Mouse (Mus musculus) intestine, embryonic 16.5 days (tissue): ENCODE data around the gene Tmprss11g. TPM values are rescaled to one million over a fixed set of nuclear protein-coding genes. Genes with fewer than 3 reads are reported as not detected.

Experiments
- ATAC-seq: fragments of 200-750 bp; cut with Nextera tagmentation; 2 replicates; pipeline ENCODE4 v1.8.0; 2017; ENCODE audit warnings: moderate TSS enrichment, moderate library complexity
- H3K27ac ChIP-seq: fragments of 300-500 bp; sonication (generic); 2 replicates; pipeline ENCODE4 v1.5.1; 2014; ENCODE audit warnings: mild to moderate bottlenecking, low read length
- H3K27me3 ChIP-seq: fragments of 300-500 bp; sonication (generic); replicated peaks from 2 replicates; pipeline ENCODE4 v1.6.1; 2014; ENCODE audit warnings: low read length, control low read depth, mixed read lengths; ENCODE audit not compliant: control insufficient read depth, insufficient read depth
- H3K36me3 ChIP-seq: fragments of 300-500 bp; sonication (generic); 2 replicates; pipeline ENCODE4 v1.6.1; 2014; ENCODE audit warnings: low read length, control low read depth; ENCODE audit not compliant: control insufficient read depth, insufficient read depth
- H3K4me1 ChIP-seq: fragments of 300-500 bp; sonication (generic); 2 replicates; pipeline ENCODE4 v1.6.1; 2014; ENCODE audit warnings: low read length, control low read depth, mixed read lengths; ENCODE audit not compliant: control insufficient read depth, insufficient read depth
- H3K4me2 ChIP-seq: fragments of 300-500 bp; sonication (generic); 2 replicates; pipeline ENCODE4 v1.6.1; 2014; ENCODE audit warnings: low read depth, low read length, control low read depth
- H3K4me3 ChIP-seq: fragments of 300-500 bp; sonication (generic); 2 replicates; pipeline ENCODE4 v1.5.1; 2014; ENCODE audit warnings: mild to moderate bottlenecking, low read length
- H3K9ac ChIP-seq: fragments of 300-500 bp; sonication (generic); 2 replicates; pipeline ENCODE4 v1.6.1; 2014; ENCODE audit warnings: low read depth, low read length
- H3K9me3 ChIP-seq: fragments of 300-500 bp; sonication (generic); 2 replicates; pipeline ENCODE4 v1.6.1; 2016; ENCODE audit warnings: low read length, control low read depth; ENCODE audit not compliant: control insufficient read depth
- WGBS: fragments of 180-500 bp; shearing (Covaris S2); extraction: QIAGEN DNeasy Blood & Tissue Kit; methylation state at CpG from one replicate; pipeline ENCODE4 v1.1.7; 2014; 5-methylcytosine and 5-hydroxymethylcytosine counted together
- polyA plus RNA-seq: library from polyadenylated mRNA; unstranded; fragments of >200 nt; fragmentation: Nextera tagmentation; extraction: Ambion mirVana; gene quantifications from 2 replicates; pipeline ENCODE4 v1.2.1, GENCODE M21; 2015

The Tmprss11g gene
- polyA plus RNA-seq, 1 experiment from 2014 or later = not detected

DNA sequence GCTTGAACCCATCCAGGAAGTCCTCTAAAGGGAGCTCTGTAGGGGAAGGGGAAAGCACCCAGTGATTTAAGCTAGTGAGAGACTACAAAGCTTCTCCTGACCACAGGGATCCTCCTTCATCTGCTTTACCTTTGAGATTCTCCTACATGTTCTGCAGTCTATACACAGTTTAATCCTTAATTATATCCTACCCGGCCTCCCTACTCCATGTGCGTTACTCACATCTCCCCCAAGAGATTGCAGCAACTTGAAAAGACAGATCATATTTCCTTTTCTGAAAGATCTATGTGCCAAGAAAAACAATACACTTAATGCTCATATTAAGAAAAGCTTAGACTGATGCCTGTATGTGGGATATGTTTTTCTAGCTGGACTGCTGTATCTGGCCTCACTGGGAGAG is 79.1 kb downstream of the Tmprss11g start:
- H3K9ac ChIP-seq = no peak overlapping the region
- H3K9me3 ChIP-seq = no peaks in the 10 kb centered on the region
- no peaks in the 10 kb centered on the region for H3K27me3 ChIP-seq
- H3K4me1 ChIP-seq = no peaks in the 10 kb centered on the region
- WGBS = 72% methylated on average over 2 of the region's 2 CpGs
- ATAC-seq = no peak
- no peak overlapping the region for H3K4me3 ChIP-seq
- no peak overlapping the region for H3K27ac ChIP-seq
- H3K36me3 ChIP-seq = no peaks in the 10 kb centered on the region
- H3K4me2 ChIP-seq = no peak overlapping the region

DNA sequence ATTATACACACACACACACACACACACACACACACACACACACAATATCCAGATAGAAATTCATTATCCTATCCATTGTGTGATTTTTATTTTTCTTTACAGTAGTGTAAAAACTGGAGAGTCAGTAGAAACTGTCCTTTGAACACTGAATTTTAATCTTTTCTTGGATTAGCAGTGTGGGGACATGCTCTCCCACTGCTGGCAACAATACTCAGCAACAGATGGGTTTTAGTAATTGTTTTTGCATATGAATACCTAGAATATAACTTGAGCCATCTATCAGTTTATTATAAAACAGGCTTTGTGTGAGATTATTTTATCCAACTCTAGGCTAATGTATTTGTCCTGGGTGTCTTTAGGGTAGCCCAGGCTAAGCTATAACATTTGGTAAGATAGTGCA is 79.9 kb downstream of the Tmprss11g start:
- no peaks in the 10 kb centered on the region for H3K36me3 ChIP-seq

More for the DNA sequence above, 79.9 kb downstream of the Tmprss11g start:
- H3K4me3 ChIP-seq = no peak overlapping the region
- no peak overlapping the region for H3K27ac ChIP-seq
- H3K27me3 ChIP-seq = no peaks in the 10 kb centered on the region
- H3K9me3 ChIP-seq = no peaks in the 10 kb centered on the region
- ATAC-seq = no peak
- H3K9ac ChIP-seq = no peak overlapping the region
- H3K4me2 ChIP-seq = no peak overlapping the region
- H3K4me1 ChIP-seq = no peaks in the 10 kb centered on the region

Other genes starting within 250 kb of the Tmprss11g start
- not detected in 2 replicates for gene Tmprss11c, start 229.3 kb downstream of the Tmprss11g start, polyA plus RNA-seq
- not detected in 2 replicates for gene Tmprss11d, start 145.2 kb downstream of the Tmprss11g start, polyA plus RNA-seq
- 0.12 and 0.29 TPM in 2 replicates for gene Tmprss11a, start 49.6 kb downstream of the Tmprss11g start, polyA plus RNA-seq
- gene Tmprss11f, start 113.8 kb upstream of the Tmprss11g start, polyA plus RNA-seq = not detected in 2 replicates
- not detected in 2 replicates for gene Tmprss11b, start 157.8 kb upstream of the Tmprss11g start, polyA plus RNA-seq
- not detected in 2 replicates for gene Tmprss11e, start 227.2 kb upstream of the Tmprss11g start, polyA plus RNA-seq